Mouse (Mus musculus): ENCODE data around the gene Atat1. TPM values are rescaled to one million over a fixed set of nuclear protein-coding genes. Genes with fewer than 3 reads are reported as not detected.

Gene Atat1
- total and polyA plus RNA-seq, 3 experiments: 4.4 to 14.4 TPM; not detected in 1

DNA sequence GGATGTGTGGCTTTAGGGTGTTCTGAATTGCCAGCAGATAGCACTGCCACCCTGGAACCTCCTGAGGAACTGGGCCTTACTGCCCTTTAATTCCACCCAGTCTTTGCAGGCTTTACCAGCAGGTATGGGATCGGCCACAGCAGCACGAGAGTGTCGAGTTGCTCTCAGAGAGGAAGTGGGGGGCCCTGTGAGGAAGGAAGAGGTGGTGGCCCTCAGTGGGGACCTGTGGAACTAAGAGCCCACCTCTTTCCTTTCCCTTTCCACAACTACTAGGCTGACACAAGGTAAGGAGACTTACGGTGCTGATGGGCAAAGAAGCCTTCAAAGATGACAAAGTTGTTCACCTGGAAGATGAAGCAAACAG is 5.9 kb downstream of the Atat1 start:
- peaks cover 4 to 24% of the 10 kb centered on the region in 2 experiments; a peak in 3 of 4 replicates for H3K4me1 ChIP-seq (ENCODE audit: control insufficient read depth in 1 of 2, insufficient read depth in 2 of 2, low read length in 2 of 2)
- no peak overlapping the region for H3K9ac ChIP-seq (ENCODE audit: control insufficient read depth, low read depth, low read length, poor library complexity, severe bottlenecking)
- H3K4me3 ChIP-seq (ENCODE audit: control insufficient read depth in 1 of 2, insufficient read depth in 1 of 2, low read depth in 2 of 2, low read length in 2 of 2): no peak overlapping the region
- peak; percentile 11 for DNase-seq (ENCODE audit: low read depth, low spot score)
- H3K79me2 ChIP-seq (ENCODE audit: control insufficient read depth, insufficient read depth, low read length, poor library complexity): no peaks in the 10 kb centered on the region
- no peak overlapping the region for H3K27ac ChIP-seq (ENCODE audit: control insufficient read depth, low read depth, low read length)
- no peaks in the 10 kb centered on the region for H3K9me3 ChIP-seq (replicated peaks; ENCODE audit: insufficient read depth, low read length)
- peaks cover 1 to 21% of the 10 kb centered on the region in 2 experiments; a peak in 3 of 4 replicates for H3K36me3 ChIP-seq (ENCODE audit: control insufficient read depth in 1 of 2, insufficient read depth in 2 of 2, low read length in 2 of 2)
- no peaks in the 10 kb centered on the region for H3K27me3 ChIP-seq (ENCODE audit: control insufficient read depth in 1 of 2, insufficient read depth in 2 of 2, low read length in 2 of 2)
- no peak for TF ChIP-seq RCOR1 (IDR thresholded peaks at IDR 0.05; ENCODE audit: low read depth, low read length)
- TF ChIP-seq NRF1 (IDR thresholded peaks at IDR 0.05; ENCODE audit: insufficient read depth, low read depth, low read length, poor library complexity, severe bottlenecking): no peak
- TF ChIP-seq GATA1 (IDR thresholded peaks at IDR 0.05; ENCODE audit: low read depth, low read length): no peak
- TF ChIP-seq USF2 (IDR thresholded peaks at IDR 0.05; ENCODE audit: borderline replicate concordance in 1 of 2, insufficient read depth in 1 of 2, low read depth in 1 of 2, low read length in 2 of 2): no peak
- no peak for TF ChIP-seq CHD1 (IDR thresholded peaks at IDR 0.05; ENCODE audit: low read depth, low read length)
- TF ChIP-seq ELF1 (IDR thresholded peaks at IDR 0.05; ENCODE audit: low read depth, low read length): no peak
- TF ChIP-seq HCFC1 (IDR thresholded peaks at IDR 0.05; ENCODE audit: low read depth, low read length): no peak
- no peak for TF ChIP-seq TBP (IDR thresholded peaks at IDR 0.05; ENCODE audit: low read depth, low read length)
- no peak for TF ChIP-seq JUND (IDR thresholded peaks at IDR 0.05; ENCODE audit: low read depth, low read length)
- no peak for TF ChIP-seq POLR2AphosphoS2 (IDR thresholded peaks at IDR 0.05; ENCODE audit: low read length)
- no peak for TF ChIP-seq ZNF384 (IDR thresholded peaks at IDR 0.05; ENCODE audit: low read depth, low read length)

DNA sequence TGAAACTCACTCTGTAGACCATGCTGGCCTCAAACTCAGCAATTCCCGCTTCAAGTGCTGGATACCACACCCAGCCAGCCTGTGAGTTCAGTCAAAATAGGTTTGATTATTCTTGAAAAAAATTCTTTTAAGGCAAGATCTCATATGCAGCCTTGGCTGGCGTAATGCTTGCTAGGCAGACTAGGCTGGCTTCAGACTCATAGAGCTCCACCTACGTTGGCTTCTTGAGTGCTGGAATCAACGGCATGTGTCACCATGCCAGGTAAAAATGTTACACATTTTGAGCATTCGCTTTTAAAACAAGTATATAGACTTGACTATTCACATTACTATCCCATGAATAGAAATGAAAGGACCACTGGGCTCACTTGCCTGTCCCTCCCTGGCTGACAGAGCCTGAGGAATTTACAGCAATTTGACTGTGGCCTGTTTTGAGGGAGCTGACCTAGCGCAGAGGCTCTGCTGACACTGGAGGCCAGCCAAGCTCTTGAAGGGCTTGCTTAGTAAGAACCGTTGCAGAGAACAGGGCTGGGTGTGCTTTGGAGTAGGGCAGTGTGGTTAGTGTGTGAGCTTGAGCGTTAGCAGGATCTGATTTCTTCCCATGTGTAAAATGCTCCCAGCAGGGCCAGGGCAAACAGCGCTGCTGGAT is 6.4 kb downstream of the Atat1 start:
- Histone ChIP-seq H3K27me3 (ENCODE audit: control insufficient read depth in 1 of 2, insufficient read depth in 2 of 2, low read length in 2 of 2) (no peaks in the 10 kb centered on the region), H3K4me3 (ENCODE audit: control insufficient read depth in 1 of 2, insufficient read depth in 1 of 2, low read depth in 2 of 2, low read length in 2 of 2) (no peak overlapping the region), H3K36me3 (ENCODE audit: control insufficient read depth in 1 of 2, insufficient read depth in 2 of 2, low read length in 2 of 2) (peaks cover 1 to 22% of the 10 kb centered on the region in 2 experiments; a peak in 3 of 4 replicates), H3K9ac (ENCODE audit: control insufficient read depth, low read depth, low read length, poor library complexity, severe bottlenecking) (no peak overlapping the region), H3K9me3 (replicated peaks; ENCODE audit: insufficient read depth, low read length) (no peaks in the 10 kb centered on the region), H3K4me1 (ENCODE audit: control insufficient read depth in 1 of 2, insufficient read depth in 2 of 2, low read length in 2 of 2) (peaks cover 4 to 24% of the 10 kb centered on the region in 2 experiments; a peak in 3 of 4 replicates), H3K27ac (ENCODE audit: control insufficient read depth, low read depth, low read length) (no peak overlapping the region), H3K79me2 (ENCODE audit: control insufficient read depth, insufficient read depth, low read length, poor library complexity) (no peaks in the 10 kb centered on the region)
- TF ChIP-seq UBTF (IDR thresholded peaks at IDR 0.05; ENCODE audit: borderline replicate concordance, insufficient read depth, low read depth, low read length) (no peak), E2F4 (IDR thresholded peaks at IDR 0.05; ENCODE audit: borderline replicate concordance, low read depth, low read length) (no peak), CTCF (IDR thresholded peaks at IDR 0.05 in 2 of 3, conservative IDR thresholded peaks at IDR 0.05 in 1 of 3; ENCODE audit: control insufficient read depth in 1 of 3, insufficient read depth in 1 of 3, low read depth in 2 of 3, low read length in 3 of 3, poor library complexity in 1 of 3, severe bottlenecking in 1 of 3) (no peak), HCFC1 (IDR thresholded peaks at IDR 0.05; ENCODE audit: low read depth, low read length) (no peak), JUND (IDR thresholded peaks at IDR 0.05; ENCODE audit: low read depth, low read length) (no peak), SIN3A (IDR thresholded peaks at IDR 0.05; ENCODE audit: low read length) (no peak)
- peak; percentile 25 for DNase-seq (ENCODE audit: low read depth, low spot score)
